Mouse (Mus musculus) midbrain, embryonic 14.5 days (tissue): ENCODE results near the gene 1700025B11Rik. TPM values are rescaled to one million over a fixed set of nuclear protein-coding genes. Genes with fewer than 3 reads are reported as not detected.
"Not testable (repeated sequence)": the region's sequence is repeated elsewhere in the genome, so short reads cannot be mapped to it uniquely, and the experiment has no call there.

Experiments
- ATAC-seq: fragments of 200-750 bp; cut with Nextera tagmentation; 2 replicates; pipeline ENCODE4 v1.8.0; 2017; ENCODE audit warnings: moderate number of reproducible peaks, moderate library complexity; ENCODE audit not compliant: low FRiP score, low TSS enrichment
- DNase-seq: peaks from one replicate; pipeline ENCODE4 v3.0.0-alpha.2; 2015
- H3K27ac ChIP-seq: fragments of 300-500 bp; sonication (generic); replicated peaks from 2 replicates; pipeline ENCODE4 v1.5.1; 2014; ENCODE audit warnings: mild to moderate bottlenecking, low read depth, low read length, moderate library complexity
- H3K27me3 ChIP-seq: fragments of 300-500 bp; sonication (generic); 2 replicates; pipeline ENCODE4 v1.6.1; 2014; ENCODE audit warnings: low read length, control low read depth, mixed read lengths; ENCODE audit not compliant: control insufficient read depth, insufficient read depth
- H3K36me3 ChIP-seq: fragments of 300-500 bp; sonication (generic); 2 replicates; pipeline ENCODE4 v1.6.1; 2014; ENCODE audit warnings: low read length, control low read depth; ENCODE audit not compliant: control insufficient read depth, insufficient read depth
- H3K4me1 ChIP-seq: fragments of 300-500 bp; sonication (generic); 2 replicates; pipeline ENCODE4 v1.6.1; 2014; ENCODE audit warnings: mild to moderate bottlenecking, antibody characterized with exemption, low read length, control low read depth; ENCODE audit not compliant: control insufficient read depth, insufficient read depth
- H3K4me2 ChIP-seq: fragments of 300-500 bp; sonication (generic); 2 replicates; pipeline ENCODE4 v1.6.1; 2014; ENCODE audit warnings: mild to moderate bottlenecking, low read length, moderate library complexity
- H3K4me3 ChIP-seq: fragments of 300-500 bp; sonication (generic); replicated peaks from 2 replicates; pipeline ENCODE4 v1.5.1; 2014; ENCODE audit warnings: low read depth, low read length
- H3K9ac ChIP-seq: fragments of 300-500 bp; sonication (generic); replicated peaks from 2 replicates; pipeline ENCODE4 v1.6.1; 2014; ENCODE audit warnings: mild to moderate bottlenecking, low read length, moderate library complexity
- H3K9me3 ChIP-seq: fragments of 300-500 bp; sonication (generic); 2 replicates; pipeline ENCODE4 v1.6.1; 2016; ENCODE audit warnings: low read length, control low read depth, mixed read lengths; ENCODE audit not compliant: control insufficient read depth
- WGBS: fragments of 180-500 bp; shearing (Covaris S2); extraction: QIAGEN DNeasy Blood & Tissue Kit; methylation state at CpG from one replicate; pipeline ENCODE4 v1.1.7; 2014; 5-methylcytosine and 5-hydroxymethylcytosine counted together
- polyA plus RNA-seq: library from polyadenylated mRNA; unstranded; fragments of >200 nt; fragmentation: Nextera tagmentation; extraction: Ambion mirVana; gene quantifications from 2 replicates; pipeline ENCODE4 v1.2.1, GENCODE M21; 2014

The 1700025B11Rik gene
- polyA plus RNA-seq, 1 experiment from 2014 or later = not detected

- 36% methylated on average over 1 of the region's 1 CpGs for WGBS
- Histone ChIP-seq H3K9me3 (no peaks in the 10 kb centered on the region), H3K27me3 (no peaks in the 10 kb centered on the region), H3K27ac (no peak overlapping the region), H3K4me3 (no peak overlapping the region), H3K4me1 (no peaks in the 10 kb centered on the region), H3K36me3 (no peaks in the 10 kb centered on the region), H3K9ac (no peak overlapping the region), H3K4me2 (no peak overlapping the region)
- ATAC-seq = no peak
- DNase-seq = peak; percentile 18
These were observed 20.0 kb upstream of the 1700025B11Rik start for GRCm38 (mm10) chr15:77581681-77582080.

- ATAC-seq (no peak), DNase-seq (no peak)
- no peaks in the 10 kb centered on the region for H3K4me1 ChIP-seq
- no peaks in the 10 kb centered on the region for H3K36me3 ChIP-seq
- WGBS = 93% methylated on average over 4 of the region's 4 CpGs
- H3K4me3 ChIP-seq = no peak overlapping the region
- no peak overlapping the region for H3K9ac ChIP-seq
- no peaks in the 10 kb centered on the region for H3K9me3 ChIP-seq
- H3K27me3 ChIP-seq = no peaks in the 10 kb centered on the region
- H3K4me2 ChIP-seq = no peak overlapping the region
- H3K27ac ChIP-seq = no peak overlapping the region
These were observed 17.6 kb upstream of the 1700025B11Rik start for GRCm38 (mm10) chr15:77579311-77579710.

- Histone ChIP-seq H3K36me3 (no peaks in the 10 kb centered on the region), H3K9me3 (no peaks in the 10 kb centered on the region), H3K27ac (no peak overlapping the region), H3K4me2 (no peak overlapping the region), H3K4me3 (no peak overlapping the region), H3K4me1 (no peaks in the 10 kb centered on the region), H3K9ac (no peak overlapping the region), H3K27me3 (no peaks in the 10 kb centered on the region)
- DNase-seq = no peak
- WGBS = 90% methylated on average over 2 of the region's 2 CpGs
- no peak for ATAC-seq
These were observed 17.1 kb upstream of the 1700025B11Rik start for GRCm38 (mm10) chr15:77578801-77579200.

- ATAC-seq (no peak), DNase-seq (no peak)
- no peak overlapping the region for H3K4me2 ChIP-seq
- H3K27ac ChIP-seq = no peak overlapping the region
- H3K9ac ChIP-seq = no peak overlapping the region
- no peaks in the 10 kb centered on the region for H3K9me3 ChIP-seq
- H3K27me3 ChIP-seq = no peaks in the 10 kb centered on the region
- H3K4me3 ChIP-seq = no peak overlapping the region
- no peaks in the 10 kb centered on the region for H3K4me1 ChIP-seq
- H3K36me3 ChIP-seq = no peaks in the 10 kb centered on the region
These were observed 1.5 kb upstream of the 1700025B11Rik start for GRCm38 (mm10) chr15:77563219-77563618.

GRCm38 (mm10) chr15:77539221-77539620 lies 22.5 kb downstream of the 1700025B11Rik start:
- not testable (repeated sequence) for H3K4me1 ChIP-seq, H3K9ac ChIP-seq, H3K36me3 ChIP-seq, H3K27me3 ChIP-seq, ATAC-seq, H3K9me3 ChIP-seq, H3K4me3 ChIP-seq, H3K27ac ChIP-seq, H3K4me2 ChIP-seq, DNase-seq
- WGBS = 41% methylated on average over 1 of the region's 1 CpGs

- Histone ChIP-seq H3K27ac (no peak within 1 kb of the TSS), H3K9ac (no peak within 1 kb of the TSS), H3K4me2 (no peak within 1 kb of the TSS), H3K9me3 (no peaks in the 10 kb centered on the region), H3K4me1 (no peaks in the 10 kb centered on the region), H3K36me3 (no peaks in the 10 kb centered on the region), H3K4me3 (no peak within 1 kb of the TSS), H3K27me3 (no peaks in the 10 kb centered on the region)
- DNase-seq (no peak), ATAC-seq (no peak)
These were observed 28.5 kb downstream of the 1700025B11Rik start, which contains the start of gene Apol7c for GRCm38 (mm10) chr15:77533216-77533615. Gene Apol7c (minus strand): TSS chr15:77533316.

- H3K27me3 ChIP-seq, H3K4me2 ChIP-seq, H3K9me3 ChIP-seq, ATAC-seq, H3K9ac ChIP-seq, H3K27ac ChIP-seq, H3K4me1 ChIP-seq, H3K4me3 ChIP-seq, H3K36me3 ChIP-seq: not testable (repeated sequence)
- WGBS = 16% methylated on average over 6 of the region's 6 CpGs
- DNase-seq = peak; percentile 61
These were observed 38.4 kb downstream of the 1700025B11Rik start for GRCm38 (mm10) chr15:77523186-77523843.

GRCm38 (mm10) chr15:77520596-77520995 lies 41.1 kb downstream of the 1700025B11Rik start:
- not testable (repeated sequence) for H3K9ac ChIP-seq, H3K27ac ChIP-seq, DNase-seq, H3K9me3 ChIP-seq, H3K27me3 ChIP-seq, H3K4me3 ChIP-seq, H3K4me2 ChIP-seq, H3K36me3 ChIP-seq, ATAC-seq, H3K4me1 ChIP-seq
- WGBS = 75% methylated on average over 4 of the region's 4 CpGs
